Mouse (Mus musculus) C2C12 (cell line): ENCODE data around the gene Cmss1. TPM values are rescaled to one million over a fixed set of nuclear protein-coding genes. Genes with fewer than 3 reads are reported as not detected.

Source experiments
- H3K27me3 ChIP-seq: one replicate; pipeline ENCODE4 v1.6.1; 2011; ENCODE audit not compliant: control insufficient read depth, insufficient read depth, insufficient read length
- H3K36me3 ChIP-seq: one replicate; pipeline ENCODE4 v1.6.1; 2011; ENCODE audit not compliant: control insufficient read depth, insufficient read depth
- H3K4me3 ChIP-seq: one replicate; pipeline ENCODE4 v1.5.1; 2011; ENCODE audit warnings: mild to moderate bottlenecking, control low read depth; ENCODE audit not compliant: poor library complexity, insufficient read depth, severe bottlenecking
- H3K79me2 ChIP-seq: one replicate; pipeline ENCODE4 v1.6.1; 2011; ENCODE audit not compliant: control insufficient read depth, insufficient read depth
- H3K79me3 ChIP-seq: one replicate; pipeline ENCODE4 v1.6.1; 2011; ENCODE audit warnings: low read depth, control low read depth
- H3ac ChIP-seq: one replicate; pipeline ENCODE3; 2011; ENCODE audit warnings: low read depth; ENCODE audit not compliant: control insufficient read depth, insufficient read length
- CEBPB ChIP-seq: IDR thresholded peaks from one replicate; pipeline ENCODE4 v1.6.1; 2011; ENCODE audit warnings: low read depth, mild to moderate bottlenecking, control low read depth, moderate library complexity
- CTCF ChIP-seq: IDR thresholded peaks from one replicate; pipeline ENCODE4 v1.5.1; 2011; ENCODE audit not compliant: control insufficient read depth, insufficient read depth, insufficient read length
- FOSL1 ChIP-seq: IDR thresholded peaks from one replicate; pipeline ENCODE4 v1.8.0; 2011; ENCODE audit warnings: mild to moderate bottlenecking, low read length; ENCODE audit not compliant: poor library complexity, insufficient read depth, severe bottlenecking
- MAX ChIP-seq: IDR thresholded peaks from one replicate; pipeline ENCODE4 v1.6.1; 2011; ENCODE audit warnings: mild to moderate bottlenecking, control low read depth
- MYOD1 ChIP-seq: IDR thresholded peaks from one replicate; pipeline ENCODE4 v1.6.1; 2011; ENCODE audit warnings: low read depth; ENCODE audit not compliant: control insufficient read depth, insufficient read length
- MYOG ChIP-seq: IDR thresholded peaks from one replicate; pipeline ENCODE4 v1.6.1; 2011; ENCODE audit not compliant: control insufficient read depth, insufficient read length; ENCODE audit errors: extremely low read depth
- USF1 ChIP-seq: IDR thresholded peaks from one replicate; pipeline ENCODE4 v1.6.1; 2011; ENCODE audit warnings: low read depth, mild to moderate bottlenecking, control low read depth, moderate library complexity
- polyA plus RNA-seq: library from polyadenylated mRNA; unstranded; fragments of >200 nt; fragmentation: generic; extraction: Trizol; gene quantifications from one replicate; pipeline ENCODE4 v1.2.1, GENCODE M21; 2012; ENCODE audit warnings: missing spikeins

The Cmss1 gene
- polyA plus RNA-seq, 1 experiment: 37.5 TPM

GRCm38 (mm10) chr16:57495476-57496203, 111.0 kb downstream of the Cmss1 start:
- Histone ChIP-seq H3K36me3 (no peaks in the 10 kb centered on the region), H3K27me3 (no peaks in the 10 kb centered on the region), H3K79me2 (no peaks in the 10 kb centered on the region), H3K79me3 (no peaks in the 10 kb centered on the region), H3ac (no peak overlapping the region), H3K4me3 (no peak overlapping the region)
- TF ChIP-seq MYOD1 (no peak), CEBPB (no peak), USF1 (no peak), CTCF (no peak), FOSL1 (no peak), MYOG (no peak)

- TF ChIP-seq MYOD1: no peak
- no peak for TF ChIP-seq MYOG
- no peak for TF ChIP-seq FOSL1
- TF ChIP-seq CEBPB: no peak
- no peak for TF ChIP-seq MAX
- no peak for TF ChIP-seq CTCF
- TF ChIP-seq USF1: no peak
- no peaks in the 10 kb centered on the region for H3K27me3 ChIP-seq
- H3K36me3 ChIP-seq: no peaks in the 10 kb centered on the region
- no peak overlapping the region for H3ac ChIP-seq
- H3K79me3 ChIP-seq: no peaks in the 10 kb centered on the region
- no peak overlapping the region for H3K4me3 ChIP-seq
- no peaks in the 10 kb centered on the region for H3K79me2 ChIP-seq
Measured at GRCm38 (mm10) chr16:57491853-57492252, 114.8 kb downstream of the Cmss1 start.

GRCm38 (mm10) chr16:57490691-57491090, 116.0 kb downstream of the Cmss1 start:
- Histone ChIP-seq H3K36me3 (no peaks in the 10 kb centered on the region), H3K27me3 (no peaks in the 10 kb centered on the region), H3K79me3 (no peaks in the 10 kb centered on the region), H3K4me3 (no peak overlapping the region), H3ac (no peak overlapping the region), H3K79me2 (no peaks in the 10 kb centered on the region)
- TF ChIP-seq CEBPB (no peak), CTCF (no peak), FOSL1 (no peak), MYOD1 (no peak)

- Histone ChIP-seq H3K79me2 (no peaks in the 10 kb centered on the region), H3K27me3 (no peaks in the 10 kb centered on the region), H3ac (no peak overlapping the region), H3K36me3 (no peaks in the 10 kb centered on the region), H3K79me3 (no peaks in the 10 kb centered on the region), H3K4me3 (no peak overlapping the region)
- TF ChIP-seq MYOG (no peak), MAX (no peak), USF1 (no peak), FOSL1 (no peak), CEBPB (no peak), CTCF (no peak), MYOD1 (no peak)
Measured at GRCm38 (mm10) chr16:57488661-57489060, 118.0 kb downstream of the Cmss1 start.

- H3ac ChIP-seq: no peak overlapping the region
- TF ChIP-seq MYOG: no peak
- TF ChIP-seq MAX: no peak
- no peak for TF ChIP-seq USF1
- no peak for TF ChIP-seq CTCF
- TF ChIP-seq MYOD1: no peak
- TF ChIP-seq CEBPB: no peak
- no peaks in the 10 kb centered on the region for H3K27me3 ChIP-seq
- H3K36me3 ChIP-seq: no peaks in the 10 kb centered on the region
- H3K79me3 ChIP-seq: no peaks in the 10 kb centered on the region
- no peaks in the 10 kb centered on the region for H3K79me2 ChIP-seq
- no peak overlapping the region for H3K4me3 ChIP-seq
Measured at GRCm38 (mm10) chr16:57486266-57486665, 120.4 kb downstream of the Cmss1 start.

- Histone ChIP-seq H3K36me3 (no peaks in the 10 kb centered on the region), H3K27me3 (no peaks in the 10 kb centered on the region), H3ac (no peak overlapping the region), H3K79me3 (no peaks in the 10 kb centered on the region), H3K4me3 (no peak overlapping the region), H3K79me2 (no peaks in the 10 kb centered on the region)
- TF ChIP-seq CEBPB: no peak
- no peak for TF ChIP-seq MAX
- TF ChIP-seq USF1: no peak
- TF ChIP-seq MYOD1: no peak
- TF ChIP-seq FOSL1: no peak
- TF ChIP-seq MYOG: no peak
- TF ChIP-seq CTCF: no peak
Measured at GRCm38 (mm10) chr16:57485265-57485664, 121.4 kb downstream of the Cmss1 start.
